In the genomic region with DNA sequence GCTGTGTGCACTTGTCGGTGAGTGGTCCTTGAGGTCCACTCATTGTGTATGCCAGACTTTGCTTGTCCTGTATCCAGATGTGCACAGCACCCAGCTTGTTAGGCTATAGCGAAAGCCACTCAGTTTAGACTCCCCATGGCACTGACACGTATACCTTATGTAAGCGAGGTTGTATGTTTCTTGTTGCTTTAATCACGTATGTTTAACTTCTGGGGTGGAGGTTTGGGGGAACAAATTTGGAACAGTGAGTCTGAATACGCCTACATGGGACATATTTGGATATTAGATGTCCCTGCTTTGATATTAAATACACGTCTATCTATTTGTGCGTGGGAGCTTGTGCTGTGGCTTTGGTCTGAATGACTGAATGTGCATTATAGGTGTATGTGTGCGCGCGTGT, we compare ENCODE assay signal across 15 mouse cellular contexts. TPM values are rescaled to one million over a fixed set of nuclear protein-coding genes. Genes with fewer than 3 reads are reported as not detected.
DNase-seq lines count a peak whose midpoint lies in the region; ATAC-seq and TF ChIP-seq lines count a peak whose summit lies in the region.
"Had no signal": no experiment of that assay in that cellular context is flagged by ENCODE, and none has a peak within 500 bp of the region (broad histone marks: within the 10 kb centered on the region; RNA-seq: fewer than 3 reads in every experiment).

No protein-coding gene starts in this region.

- no peak for TF ChIP-seq CTCF in cortical plate, adult 2 months (IDR thresholded peaks at IDR 0.05; ENCODE audit: extremely low read depth, insufficient read depth, low read length)

- 49% methylated on average over 11 of the region's 11 CpGs for WGBS in hindbrain, embryonic 13.5 days
- 38% methylated on average over 11 of the region's 11 CpGs for WGBS in midbrain, embryonic 15.5 days

- H3K4me3 ChIP-seq in cortical plate, adult 2 months (ENCODE audit: insufficient read depth, low read length), result no peak overlapping the region
- peak overlapping the region; percentile 95; the same call in 1 of the 2 replicates for H3K4me3 ChIP-seq in hindbrain, embryonic 13.5 days
- peak overlapping the region; percentile 75 for H3K4me3 ChIP-seq in midbrain, embryonic 15.5 days
- H3K4me3 ChIP-seq: embryonic facial prominence, embryonic 13.5 days; heart, adult 2 months; limb, embryonic 10.5 days; liver, embryonic 15.5 days; stomach, embryonic 15.5 days had no signal

- H3K36me3 ChIP-seq in hindbrain, embryonic 13.5 days, result no peaks in the 10 kb centered on the region
- H3K36me3 ChIP-seq in midbrain, embryonic 15.5 days (replicated peaks), result no peaks in the 10 kb centered on the region
- H3K36me3 ChIP-seq: embryonic facial prominence, embryonic 13.5 days; limb, embryonic 10.5 days; liver, embryonic 15.5 days; stomach, embryonic 15.5 days had no signal

- peak overlapping the region; percentile 63 for H3K9ac ChIP-seq in hindbrain, embryonic 13.5 days
- peak overlapping the region; percentile 24; the same call in 1 of the 2 replicates for H3K9ac ChIP-seq in midbrain, embryonic 15.5 days
- H3K9ac ChIP-seq: embryonic facial prominence, embryonic 13.5 days; liver, embryonic 15.5 days; stomach, embryonic 15.5 days had no signal

- no peaks in the 10 kb centered on the region for H3K9me3 ChIP-seq in hindbrain, embryonic 13.5 days
- no peaks in the 10 kb centered on the region for H3K9me3 ChIP-seq in midbrain, embryonic 15.5 days
- H3K9me3 ChIP-seq: embryonic facial prominence, embryonic 13.5 days; limb, embryonic 10.5 days; liver, embryonic 15.5 days; stomach, embryonic 15.5 days had no signal

- peak overlapping the region; percentile 59 for H3K4me2 ChIP-seq in hindbrain, embryonic 13.5 days
- H3K4me2 ChIP-seq in midbrain, embryonic 15.5 days, result peak overlapping the region; percentile 74
- H3K4me2 ChIP-seq: embryonic facial prominence, embryonic 13.5 days; liver, embryonic 15.5 days; stomach, embryonic 15.5 days had no signal

- peak; percentile 44 for DNase-seq in cerebellum, adult 9-10 months
- no peak for DNase-seq in cerebellum, postnatal 25 days
- no peak for DNase-seq in heart, adult 8-10 months (ENCODE audit: low spot score)
- no peak for DNase-seq in retina, postnatal 1 day
- no peak for DNase-seq in adrenal gland, adult (ENCODE audit: inconsistent age in 2 of 2, low spot score in 1 of 2)
- DNase-seq: heart, adult 2 months; heart, postnatal 4 days; lung, postnatal 36 days had no signal

- no peaks in the 10 kb centered on the region for H3K27me3 ChIP-seq in hindbrain, embryonic 13.5 days
- H3K27me3 ChIP-seq in midbrain, embryonic 15.5 days (replicated peaks), result no peaks in the 10 kb centered on the region

- ATAC-seq in hindbrain, embryonic 13.5 days (ENCODE audit: low FRiP score), result no peak
- ATAC-seq in midbrain, embryonic 15.5 days (replicated peaks), result no peak; the same call in 1 of the 2 replicates

- no peak for TF ChIP-seq POLR2A in cortical plate, adult 2 months (IDR thresholded peaks at IDR 0.05; ENCODE audit: extremely low read depth, insufficient read depth, low read length)

- peak overlapping the region; percentile 82 for H3K27ac ChIP-seq in cortical plate, adult 2 months (ENCODE audit: insufficient read depth, low read length)
- H3K27ac ChIP-seq in hindbrain, embryonic 13.5 days, result peak overlapping the region; percentile 98
- peak overlapping the region; percentile 97 for H3K27ac ChIP-seq in midbrain, embryonic 15.5 days
- H3K27ac ChIP-seq: embryonic facial prominence, embryonic 13.5 days; heart, adult 2 months; limb, embryonic 10.5 days; liver, embryonic 15.5 days; stomach, embryonic 15.5 days had no signal

- H3K4me1 ChIP-seq in cortical plate, adult 2 months (ENCODE audit: control insufficient read depth, insufficient read depth, low read length), result peaks cover 13% of the 10 kb centered on the region
- peaks cover 59% of the 10 kb centered on the region for H3K4me1 ChIP-seq in hindbrain, embryonic 13.5 days (replicated peaks)
- peaks cover 57% of the 10 kb centered on the region for H3K4me1 ChIP-seq in midbrain, embryonic 15.5 days

RNA-seq across cellular contexts. Expression of gene Nova2, which starts 2.4 kb away (rescaled TPM):
- polyA plus RNA-seq in cortical plate, adult 2 months (2012; rRNA removed), result 22.3 and 23.3 TPM in 2 replicates
- 14.9 and 15.8 TPM in 2 replicates for polyA plus RNA-seq in hindbrain, embryonic 13.5 days (2015; fragmentation: Nextera tagmentation; extraction: Ambion mirVana)
- polyA plus RNA-seq in midbrain, embryonic 15.5 days (2015; fragmentation: Nextera tagmentation; extraction: Ambion mirVana), result 15.2 and 15.9 TPM in 2 replicates
- total RNA-seq in heart, adult 8-10 months (2022), result 1 to 10 TPM; 3.2 to 5.5 (median 5.1) TPM

RNA-seq across cellular contexts. Expression of gene Ccdc61, which starts 13.1 kb away (rescaled TPM):
- polyA plus RNA-seq in cortical plate, adult 2 months (2012; rRNA removed), result 14.7 and 15.8 TPM in 2 replicates
- polyA plus RNA-seq in hindbrain, embryonic 13.5 days (2015; fragmentation: Nextera tagmentation; extraction: Ambion mirVana), result 23.5 and 23.6 TPM in 2 replicates
- 24.6 and 25.8 TPM in 2 replicates for polyA plus RNA-seq in midbrain, embryonic 15.5 days (2015; fragmentation: Nextera tagmentation; extraction: Ambion mirVana)
- total RNA-seq in heart, adult 8-10 months (2022), result 10 to 100 TPM in 1 of 4 experiments, 1 to 10 TPM in 3; 7.4 to 10.7 (median 8.9) TPM

RNA-seq across cellular contexts. Expression of gene Pglyrp1, which starts 52.1 kb away (rescaled TPM):
- 15.7 and 16.0 TPM in 2 replicates for polyA plus RNA-seq in cortical plate, adult 2 months (2012; rRNA removed)
- polyA plus RNA-seq in hindbrain, embryonic 13.5 days (2015; fragmentation: Nextera tagmentation; extraction: Ambion mirVana), result 13.7 TPM in 2 replicates
- polyA plus RNA-seq in midbrain, embryonic 15.5 days (2015; fragmentation: Nextera tagmentation; extraction: Ambion mirVana), result 27.0 and 27.3 TPM in 2 replicates
- total RNA-seq in heart, adult 8-10 months (2022), result 1 to 10 TPM; 1.1 to 6.7 (median 1.6) TPM
